In the genomic region with DNA sequence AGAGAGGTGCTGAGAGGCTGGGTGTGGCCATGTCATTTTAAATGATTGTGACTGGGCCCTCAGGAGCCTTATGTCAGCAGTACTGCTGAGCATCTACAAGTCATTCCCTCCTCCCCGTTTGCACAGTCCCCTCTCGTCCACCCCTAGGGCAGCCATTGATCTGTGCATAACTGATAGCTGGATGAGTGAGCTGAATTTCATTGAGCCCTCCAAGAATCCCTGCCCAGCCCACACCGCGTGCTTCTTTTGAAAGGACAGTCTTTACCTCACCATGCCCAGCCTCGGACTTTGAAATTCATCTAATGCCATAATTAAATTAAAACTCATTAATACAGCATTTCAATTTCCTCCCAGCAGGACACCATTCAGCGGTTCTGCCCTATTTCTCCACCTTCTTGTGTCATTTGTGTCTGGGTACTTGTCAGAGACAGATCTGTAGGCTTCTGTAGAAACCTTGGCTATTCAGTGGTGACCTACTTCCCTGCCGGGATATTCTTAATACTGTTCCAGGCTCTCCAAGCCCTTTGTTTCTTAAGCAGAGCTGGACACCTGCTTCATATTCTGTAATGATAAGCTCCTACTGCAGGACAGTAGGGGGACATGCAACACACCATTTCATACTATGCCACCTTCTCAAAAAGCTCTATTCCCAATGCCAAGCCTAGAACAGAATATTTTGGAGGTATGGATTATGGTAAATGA, we compare ENCODE assay signal across 14 mouse cellular contexts.
DNase-seq lines count a peak whose midpoint lies in the region; ATAC-seq and TF ChIP-seq lines count a peak whose summit lies in the region.
"Had no signal": no experiment of that assay in that cellular context is flagged by ENCODE, and none has a peak within 500 bp of the region (broad histone marks: within the 10 kb centered on the region; RNA-seq: fewer than 3 reads in every experiment).

No protein-coding gene starts in this region.

- no peaks in the 10 kb centered on the region for H3K4me1 ChIP-seq in forebrain, embryonic 11.5 days (replicated peaks; ENCODE audit: control insufficient read depth, insufficient read depth, low read length)
- H3K4me1 ChIP-seq in forebrain, postnatal 0 days (ENCODE audit: insufficient read depth) = no peaks in the 10 kb centered on the region
- H3K4me1 ChIP-seq in hindbrain, embryonic 12.5 days = peaks cover 7% of the 10 kb centered on the region
- H3K4me1 ChIP-seq in midbrain, postnatal 0 days (ENCODE audit: insufficient read depth, low read length) = peaks cover 7% of the 10 kb centered on the region
- H3K4me1 ChIP-seq: heart, embryonic 15.5 days; limb, embryonic 13.5 days had no signal

- no peaks in the 10 kb centered on the region for H3K9me3 ChIP-seq in forebrain, embryonic 11.5 days (ENCODE audit: control insufficient read depth, low read length)
- H3K9me3 ChIP-seq in forebrain, postnatal 0 days (ENCODE audit: low read length) = no peaks in the 10 kb centered on the region
- no peaks in the 10 kb centered on the region for H3K9me3 ChIP-seq in hindbrain, embryonic 12.5 days (replicated peaks)
- H3K9me3 ChIP-seq in midbrain, postnatal 0 days (ENCODE audit: low read length) = no peaks in the 10 kb centered on the region
- H3K9me3 ChIP-seq: heart, embryonic 15.5 days; limb, embryonic 13.5 days had no signal

- ATAC-seq in forebrain, embryonic 11.5 days (replicated peaks; ENCODE audit: low FRiP score) = peak; percentile 65
- ATAC-seq in forebrain, postnatal 0 days = no peak
- ATAC-seq in hindbrain, embryonic 12.5 days (ENCODE audit: low FRiP score) = peak; percentile 80
- ATAC-seq in midbrain, postnatal 0 days (ENCODE audit: low FRiP score) = 0 out of 2 replicates have a peak, but pooled peaks have one; percentile 34

- H3K9ac ChIP-seq in forebrain, embryonic 11.5 days (ENCODE audit: low read length) = no peak overlapping the region
- H3K9ac ChIP-seq in forebrain, postnatal 0 days = no peak overlapping the region
- H3K9ac ChIP-seq in hindbrain, embryonic 12.5 days = no peak overlapping the region
- no peak overlapping the region for H3K9ac ChIP-seq in midbrain, postnatal 0 days (replicated peaks; ENCODE audit: low read length, poor library complexity, severe bottlenecking)
- H3K9ac ChIP-seq: heart, embryonic 15.5 days; limb, embryonic 13.5 days; lung, embryonic 14.5 days had no signal

- no peak overlapping the region for H3K4me2 ChIP-seq in forebrain, embryonic 11.5 days (ENCODE audit: low read depth, low read length, severe bottlenecking)
- H3K4me2 ChIP-seq in forebrain, postnatal 0 days (ENCODE audit: low read depth) = no peak overlapping the region
- no peak overlapping the region for H3K4me2 ChIP-seq in hindbrain, embryonic 12.5 days (replicated peaks)
- H3K4me2 ChIP-seq in midbrain, postnatal 0 days (ENCODE audit: low read depth, low read length, poor library complexity, severe bottlenecking) = no peak overlapping the region
- H3K4me2 ChIP-seq: heart, embryonic 15.5 days; limb, embryonic 13.5 days; lung, embryonic 14.5 days had no signal

- no peak overlapping the region for H3K27ac ChIP-seq in forebrain, embryonic 11.5 days (ENCODE audit: low read depth, low read length)
- H3K27ac ChIP-seq in forebrain, postnatal 0 days (ENCODE audit: low read depth, low read length) = no peak overlapping the region
- H3K27ac ChIP-seq in hindbrain, embryonic 12.5 days = peak overlapping the region; percentile 12; the same call in 1 of the 2 replicates
- no peak overlapping the region for H3K27ac ChIP-seq in midbrain, postnatal 0 days (ENCODE audit: low read depth, low read length)
- H3K27ac ChIP-seq: heart, embryonic 15.5 days; limb, embryonic 13.5 days; stomach, postnatal 0 days had no signal

- no peak overlapping the region for H3K4me3 ChIP-seq in forebrain, embryonic 11.5 days (ENCODE audit: low read depth, low read length)
- no peak overlapping the region for H3K4me3 ChIP-seq in forebrain, postnatal 0 days (ENCODE audit: low read depth, low read length)
- H3K4me3 ChIP-seq in hindbrain, embryonic 12.5 days = no peak overlapping the region
- H3K4me3 ChIP-seq in midbrain, postnatal 0 days (ENCODE audit: low read depth, low read length) = no peak overlapping the region
- H3K4me3 ChIP-seq: heart, embryonic 15.5 days; limb, embryonic 13.5 days had no signal

- peaks cover 8% of the 10 kb centered on the region; the same call in 1 of the 2 replicates for H3K27me3 ChIP-seq in forebrain, embryonic 11.5 days (ENCODE audit: control insufficient read depth, insufficient read depth, low read length)
- H3K27me3 ChIP-seq in forebrain, postnatal 0 days (ENCODE audit: insufficient read depth, low read length) = no peaks in the 10 kb centered on the region
- no peaks in the 10 kb centered on the region for H3K27me3 ChIP-seq in hindbrain, embryonic 12.5 days
- no peaks in the 10 kb centered on the region for H3K27me3 ChIP-seq in midbrain, postnatal 0 days (ENCODE audit: insufficient read depth, low read length)
- H3K27me3 ChIP-seq: heart, embryonic 15.5 days; limb, embryonic 13.5 days had no signal

- intact Hi-C loops in gastrocnemius, postnatal 14 days (cut with DNase I; ENCODE audit: low total_unique reads) = no loop called here

- TF ChIP-seq CTCF in forebrain, postnatal 0 days (IDR thresholded peaks at IDR 0.05; ENCODE audit: low read depth) = no peak
- TF ChIP-seq CTCF in midbrain, postnatal 0 days (IDR thresholded peaks at IDR 0.05) = no peak

- H3K36me3 ChIP-seq in forebrain, embryonic 11.5 days (ENCODE audit: control insufficient read depth, insufficient read depth, low read length) = no peaks in the 10 kb centered on the region
- no peaks in the 10 kb centered on the region for H3K36me3 ChIP-seq in forebrain, postnatal 0 days (ENCODE audit: insufficient read depth)
- H3K36me3 ChIP-seq in hindbrain, embryonic 12.5 days = no peaks in the 10 kb centered on the region
- H3K36me3 ChIP-seq in midbrain, postnatal 0 days (ENCODE audit: insufficient read depth, low read length) = no peaks in the 10 kb centered on the region
- H3K36me3 ChIP-seq: G1E; heart, embryonic 15.5 days; limb, embryonic 13.5 days had no signal

- DNase-seq in forebrain, embryonic 11.5 days (ENCODE audit: low spot score) = no peak
- no peak for DNase-seq in forebrain, postnatal 0 days
- peak; percentile 21 for DNase-seq in cerebellum, adult 8-10 months
- DNase-seq in midbrain, postnatal 0 days (ENCODE audit: low spot score) = peak; percentile 19
- DNase-seq in right cerebral cortex, postnatal 14 days = no peak
- DNase-seq in gastrocnemius, postnatal 14 days = no peak
- DNase-seq in right cerebral cortex, adult 2 months (ENCODE audit: low spot score in 2 of 2) = no peak
- DNase-seq: kidney, postnatal 36 days; lung, embryonic 14.5 days had no signal

- 17% methylated on average over 7 of the region's 7 CpGs for WGBS in forebrain, embryonic 11.5 days
- WGBS in forebrain, postnatal 0 days = 13% methylated on average over 7 of the region's 7 CpGs
- 25% methylated on average over 7 of the region's 7 CpGs for WGBS in hindbrain, embryonic 12.5 days
- WGBS in midbrain, postnatal 0 days = 17% methylated on average over 7 of the region's 7 CpGs

Comparison
In these comparisons a context has a peak if more than half of its experiments do, and no peak if none do; other contexts are left out.
1. DNase-seq: peak in cerebellum, adult 8-10 months (single experiment) and midbrain, postnatal 0 days (single experiment); none in forebrain, embryonic 11.5 days (single experiment), forebrain, postnatal 0 days (single experiment), right cerebral cortex, postnatal 14 days (single experiment), gastrocnemius, postnatal 14 days (single experiment) and right cerebral cortex, adult 2 months (0 of 2).